Mouse (Mus musculus) embryonic facial prominence, embryonic 11.5 days (tissue): ENCODE results near the gene Aoc2. TPM values are rescaled to one million over a fixed set of nuclear protein-coding genes. Genes with fewer than 3 reads are reported as not detected.

ENCODE experiments used
- ATAC-seq: fragments of 200-750 bp; cut with Nextera tagmentation; replicated peaks from 2 replicates; pipeline ENCODE4 v1.8.0; 2017; ENCODE audit warnings: low read depth; ENCODE audit not compliant: insufficient number of reproducible peaks, low FRiP score, low TSS enrichment
- DNase-seq: peaks from one replicate; pipeline ENCODE4 v3.0.0-alpha.2; 2015; ENCODE audit warnings: low spot score
- H3K27ac ChIP-seq: fragments of 300-500 bp; sonication (generic); replicated peaks from 2 replicates; pipeline ENCODE4 v1.5.1; 2014; ENCODE audit warnings: mild to moderate bottlenecking, low read depth, low read length, control low read depth
- H3K27me3 ChIP-seq: fragments of 300-500 bp; sonication (generic); 2 replicates; pipeline ENCODE4 v1.6.1; 2014; ENCODE audit warnings: mild to moderate bottlenecking, low read length, moderate library complexity, mixed read lengths; ENCODE audit not compliant: control insufficient read depth, insufficient read depth
- H3K36me3 ChIP-seq: fragments of 300-500 bp; sonication (generic); replicated peaks from 2 replicates; pipeline ENCODE4 v1.6.1; 2014; ENCODE audit warnings: low read depth, mild to moderate bottlenecking, low read length, moderate library complexity, mixed read lengths; ENCODE audit not compliant: control insufficient read depth, insufficient read depth
- H3K4me1 ChIP-seq: fragments of 300-500 bp; sonication (generic); 2 replicates; pipeline ENCODE4 v1.6.1; 2014; ENCODE audit warnings: low read length, mixed read lengths; ENCODE audit not compliant: control insufficient read depth, insufficient read depth
- H3K4me2 ChIP-seq: fragments of 300-500 bp; sonication (generic); 2 replicates; pipeline ENCODE4 v1.6.1; 2014; ENCODE audit warnings: low read depth, mild to moderate bottlenecking, control low read depth, low read length, moderate library complexity
- H3K4me3 ChIP-seq: fragments of 300-500 bp; sonication (generic); 2 replicates; pipeline ENCODE4 v1.5.1; 2014; ENCODE audit warnings: low read depth, low read length, control low read depth
- H3K9ac ChIP-seq: fragments of 300-500 bp; sonication (generic); replicated peaks from 2 replicates; pipeline ENCODE4 v1.6.1; 2014; ENCODE audit warnings: mild to moderate bottlenecking, control low read depth, low read length
- H3K9me3 ChIP-seq: fragments of 300-500 bp; sonication (generic); replicated peaks from 2 replicates; pipeline ENCODE4 v1.6.1; 2016; ENCODE audit warnings: mild to moderate bottlenecking, low read length, inconsistent platforms, mixed read lengths; ENCODE audit not compliant: control insufficient read depth
- WGBS: fragments of 180-500 bp; shearing (Covaris S2); extraction: QIAGEN DNeasy Blood & Tissue Kit; methylation state at CpG from one replicate; pipeline ENCODE4 v1.1.7; 2014; 5-methylcytosine and 5-hydroxymethylcytosine counted together
- polyA plus RNA-seq: library from polyadenylated mRNA; unstranded; fragments of >200 nt; fragmentation: Nextera tagmentation; extraction: Ambion mirVana; gene quantifications from 2 replicates; pipeline ENCODE4 v1.2.1, GENCODE M21; 2014

Gene Aoc2
- polyA plus RNA-seq, 1 experiment from 2014 or later = 1.2 TPM

DNA sequence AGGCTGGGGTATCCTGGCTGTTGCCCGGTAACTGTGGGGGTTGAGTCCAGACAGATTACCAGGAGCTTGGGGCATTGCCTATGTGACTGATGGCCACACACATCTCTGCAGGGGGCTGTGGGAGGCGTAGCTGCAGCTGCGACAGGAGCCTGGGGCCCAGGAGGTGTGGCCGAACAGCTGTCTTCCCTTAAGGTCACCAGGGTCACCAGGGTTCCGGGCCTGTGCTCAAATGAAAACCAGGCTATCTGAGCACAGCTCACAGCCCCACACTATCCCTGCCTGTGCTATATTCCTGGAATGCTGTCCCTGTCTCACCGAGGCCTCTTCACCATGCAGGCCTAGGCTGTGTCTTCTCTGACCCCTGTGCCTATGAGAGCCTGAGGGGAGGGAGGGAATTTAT, 9.7 kb downstream of the Aoc2 start:
- H3K4me3 ChIP-seq = no peak overlapping the region
- H3K4me2 ChIP-seq = no peak overlapping the region
- no peaks in the 10 kb centered on the region for H3K27me3 ChIP-seq
- DNase-seq = peak; percentile 40
- no peaks in the 10 kb centered on the region for H3K9me3 ChIP-seq
- no peaks in the 10 kb centered on the region for H3K36me3 ChIP-seq
- H3K27ac ChIP-seq = no peak overlapping the region
- H3K9ac ChIP-seq = no peak overlapping the region
- 0 out of 2 replicates have a peak, but pooled peaks cover 3% of the 10 kb centered on the region for H3K4me1 ChIP-seq
- ATAC-seq = no peak
- 5% methylated on average over 5 of the region's 6 CpGs for WGBS

DNA sequence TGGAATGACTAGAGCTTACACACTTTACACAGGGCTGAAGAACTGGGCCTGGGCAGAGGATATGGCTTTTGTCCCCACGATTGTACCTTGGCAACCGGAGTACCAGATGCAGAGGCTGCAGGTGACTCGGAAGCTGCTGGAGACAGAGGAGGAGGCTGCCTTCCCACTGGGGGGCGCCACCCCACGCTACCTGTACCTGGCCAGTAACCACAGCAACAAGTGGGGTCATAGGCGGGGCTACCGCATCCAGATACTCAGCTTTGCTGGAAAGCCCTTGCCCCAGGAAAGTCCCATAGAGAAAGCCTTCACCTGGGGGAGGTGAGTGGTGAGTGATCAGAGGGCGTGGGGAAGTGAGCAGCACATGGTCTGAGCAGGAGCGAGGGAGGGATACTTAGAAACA, 10.8 kb downstream of the Aoc2 start:
- Histone ChIP-seq H3K9me3 (no peaks in the 10 kb centered on the region), H3K27me3 (no peaks in the 10 kb centered on the region), H3K9ac (no peak overlapping the region), H3K36me3 (no peaks in the 10 kb centered on the region), H3K27ac (no peak overlapping the region), H3K4me1 (0 out of 2 replicates have a peak, but pooled peaks cover 3% of the 10 kb centered on the region), H3K4me2 (no peak overlapping the region), H3K4me3 (no peak overlapping the region)
- ATAC-seq (no peak), DNase-seq (no peak)
- 81% methylated on average over 9 of the region's 9 CpGs for WGBS

DNA sequence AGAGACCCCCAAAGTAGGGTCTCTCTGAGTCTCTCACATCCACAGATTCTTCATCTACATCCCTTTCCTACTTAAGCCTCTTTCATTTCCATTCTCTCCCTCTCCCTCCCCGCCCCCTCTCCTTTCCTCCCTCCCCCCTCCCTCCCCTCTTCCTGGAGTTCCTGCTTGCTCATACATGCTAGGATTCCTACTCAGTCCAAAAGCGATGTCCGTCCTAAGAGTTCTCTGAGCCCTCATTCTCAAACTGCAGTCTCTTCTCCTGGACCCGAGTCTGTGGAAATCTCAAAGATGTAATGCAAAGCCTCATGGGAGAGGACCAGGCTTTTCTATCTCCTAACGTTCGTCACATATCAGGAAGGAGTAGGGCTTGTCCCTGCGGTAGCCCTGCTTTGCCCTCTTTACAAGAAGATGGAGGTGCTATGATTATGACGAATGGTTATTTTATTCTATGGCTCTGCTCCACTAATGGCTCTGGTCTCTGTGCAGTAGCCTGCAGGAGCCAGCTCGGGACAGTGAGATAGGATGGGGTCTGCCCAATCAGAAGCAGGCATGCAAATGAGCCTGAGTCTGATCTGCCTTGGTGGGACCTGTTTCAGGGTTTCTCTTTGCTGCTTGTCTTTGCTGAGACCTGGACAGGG, 13.4 kb downstream of the Aoc2 start:
- 0 out of 2 replicates have a peak, but pooled peaks cover 3% of the 10 kb centered on the region for H3K4me1 ChIP-seq
- no peaks in the 10 kb centered on the region for H3K9me3 ChIP-seq
- H3K27ac ChIP-seq = peak overlapping the region; percentile 52
- H3K4me2 ChIP-seq = peak overlapping the region; percentile 54
- DNase-seq (peak; percentile 75), ATAC-seq (peak; percentile 90)
- no peaks in the 10 kb centered on the region for H3K36me3 ChIP-seq
- H3K9ac ChIP-seq = peak overlapping the region; percentile 46
- WGBS = 0% methylated on average over 9 of the region's 9 CpGs
- H3K27me3 ChIP-seq = no peaks in the 10 kb centered on the region
- H3K4me3 ChIP-seq = peak overlapping the region; percentile 21

DNA sequence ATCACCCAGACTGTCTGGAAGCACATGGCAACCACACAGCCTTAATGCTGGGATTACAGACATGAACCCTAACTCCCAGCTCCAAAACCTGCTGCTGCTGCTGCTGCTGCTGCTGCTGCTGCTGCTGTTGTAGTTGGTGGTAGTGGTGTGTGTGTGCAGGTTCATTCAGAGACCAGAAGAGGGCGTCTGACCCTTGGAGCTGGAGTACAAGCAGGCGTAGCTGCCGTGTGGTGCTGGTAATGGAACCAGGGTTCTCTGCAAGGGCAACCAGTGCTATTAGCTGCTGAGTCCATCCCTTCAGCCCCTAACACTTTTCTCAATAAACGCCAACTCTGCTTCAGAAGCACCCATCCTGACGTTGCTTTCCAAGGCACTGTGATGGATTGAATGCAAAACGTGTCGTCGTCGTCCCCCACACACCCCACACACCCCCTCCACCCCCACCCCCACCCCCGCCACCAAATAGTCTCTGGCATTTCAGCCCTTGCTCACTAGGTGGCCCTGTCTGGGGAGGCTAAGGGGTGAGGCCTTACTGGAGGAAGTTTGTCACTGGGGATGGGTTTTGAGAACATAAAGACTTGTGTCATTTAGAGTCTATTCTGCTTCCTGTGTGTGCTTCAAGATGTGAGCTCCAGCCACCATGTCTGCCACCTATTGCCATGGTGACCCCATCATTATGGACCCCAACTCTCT, 22.4 kb downstream of the Aoc2 start:
- no peaks in the 10 kb centered on the region for H3K9me3 ChIP-seq
- ATAC-seq (no peak), DNase-seq (no peak)
- H3K4me1 ChIP-seq = no peaks in the 10 kb centered on the region
- H3K36me3 ChIP-seq = no peaks in the 10 kb centered on the region
- H3K27ac ChIP-seq = no peak overlapping the region
- 69% methylated on average over 10 of the region's 10 CpGs for WGBS
- H3K4me3 ChIP-seq = no peak overlapping the region
- H3K27me3 ChIP-seq = no peaks in the 10 kb centered on the region
- H3K4me2 ChIP-seq = no peak overlapping the region
- no peak overlapping the region for H3K9ac ChIP-seq

DNA sequence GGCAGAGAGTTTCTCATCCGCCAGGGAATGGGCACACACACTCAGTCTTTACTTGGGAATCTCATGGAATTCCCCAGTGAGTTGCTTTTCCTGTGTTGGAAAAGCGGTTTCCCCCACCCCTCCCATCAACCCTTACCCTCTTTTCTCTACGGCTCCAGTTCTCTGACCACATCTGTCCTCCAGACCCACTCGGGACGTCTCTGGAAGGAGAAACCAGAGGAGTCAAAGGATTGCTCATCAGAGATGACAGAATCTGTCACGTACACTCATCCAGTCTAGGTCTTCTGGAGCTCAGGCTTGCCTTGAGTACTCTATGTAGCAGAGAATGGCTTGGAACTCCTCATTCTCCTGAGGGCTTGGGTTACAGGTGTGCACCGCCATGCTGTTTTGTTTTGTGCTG, 23.9 kb downstream of the Aoc2 start:
- no peaks in the 10 kb centered on the region for H3K9me3 ChIP-seq
- H3K4me3 ChIP-seq = no peak overlapping the region
- DNase-seq (no peak), ATAC-seq (no peak)
- no peak overlapping the region for H3K27ac ChIP-seq
- H3K9ac ChIP-seq = no peak overlapping the region
- H3K36me3 ChIP-seq = no peaks in the 10 kb centered on the region
- H3K27me3 ChIP-seq = no peaks in the 10 kb centered on the region
- 64% methylated on average over 7 of the region's 7 CpGs for WGBS
- H3K4me1 ChIP-seq = no peaks in the 10 kb centered on the region
- H3K4me2 ChIP-seq = no peak overlapping the region

DNA sequence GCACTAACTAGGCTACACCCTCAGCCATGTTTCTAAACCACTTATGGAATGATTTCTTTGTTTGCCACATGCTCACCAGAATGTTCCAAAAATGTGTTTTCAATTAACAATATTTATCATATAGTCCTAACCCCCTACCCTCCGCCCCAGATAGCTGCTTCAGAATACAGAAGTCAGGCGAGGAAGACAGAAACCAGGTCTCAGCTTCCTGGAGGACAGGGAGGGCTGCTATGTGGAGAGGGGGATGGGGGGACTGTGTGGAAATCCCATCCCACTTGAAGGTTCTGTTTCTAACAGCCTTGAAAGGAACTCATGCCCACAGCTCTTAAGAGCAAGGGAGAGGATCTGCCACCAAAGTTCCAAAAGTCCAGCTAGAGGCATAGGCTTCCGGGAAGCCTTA, 24.4 kb downstream of the Aoc2 start:
- no peaks in the 10 kb centered on the region for H3K36me3 ChIP-seq
- WGBS = 65% methylated on average over 3 of the region's 3 CpGs
- H3K4me1 ChIP-seq = no peaks in the 10 kb centered on the region
- no peak overlapping the region for H3K9ac ChIP-seq
- H3K27me3 ChIP-seq = no peaks in the 10 kb centered on the region
- ATAC-seq (no peak), DNase-seq (peak; percentile 30)
- H3K4me2 ChIP-seq = no peak overlapping the region
- no peaks in the 10 kb centered on the region for H3K9me3 ChIP-seq
- H3K27ac ChIP-seq = no peak overlapping the region
- no peak overlapping the region for H3K4me3 ChIP-seq

DNA sequence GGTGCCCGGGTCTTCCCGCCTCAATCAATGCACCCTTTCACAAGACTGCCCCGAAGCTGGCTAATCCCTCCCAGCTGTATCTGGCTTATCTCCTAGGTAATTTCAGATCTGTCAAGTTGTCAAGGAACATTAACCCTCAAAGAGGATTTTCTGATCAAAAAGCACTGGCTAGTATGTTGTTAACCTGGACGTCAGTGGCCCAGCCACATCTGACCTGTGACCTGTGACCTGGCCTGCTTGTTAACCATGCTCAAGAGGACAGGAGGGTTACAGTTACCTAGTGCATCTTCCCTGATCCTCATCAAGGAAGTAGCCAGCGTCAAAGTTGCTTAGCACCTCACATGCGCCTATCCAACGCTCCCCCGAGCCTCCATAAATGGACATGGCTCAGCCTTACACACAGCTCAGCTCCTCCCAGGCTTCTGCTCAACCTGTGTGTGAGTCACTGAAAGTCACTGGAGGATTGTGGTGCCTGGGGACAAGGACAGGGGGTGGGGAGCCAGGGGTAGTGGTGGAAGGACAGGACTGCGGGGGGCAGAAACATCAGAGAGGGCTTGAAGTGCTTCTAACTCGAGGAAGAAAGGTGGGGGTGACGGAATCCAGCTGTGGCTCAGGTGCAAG, 26.3 kb downstream of the Aoc2 start:
- H3K4me2 ChIP-seq = no peak overlapping the region; the same call in 1 of the 2 replicates
- H3K9ac ChIP-seq = no peak overlapping the region
- no peaks in the 10 kb centered on the region for H3K27me3 ChIP-seq
- ATAC-seq (no peak), DNase-seq (peak; percentile 18)
- no peak overlapping the region for H3K4me3 ChIP-seq
- WGBS = 55% methylated on average over 11 of the region's 11 CpGs
- no peaks in the 10 kb centered on the region for H3K4me1 ChIP-seq
- no peaks in the 10 kb centered on the region for H3K9me3 ChIP-seq
- H3K36me3 ChIP-seq = no peaks in the 10 kb centered on the region
- no peak overlapping the region for H3K27ac ChIP-seq

DNA sequence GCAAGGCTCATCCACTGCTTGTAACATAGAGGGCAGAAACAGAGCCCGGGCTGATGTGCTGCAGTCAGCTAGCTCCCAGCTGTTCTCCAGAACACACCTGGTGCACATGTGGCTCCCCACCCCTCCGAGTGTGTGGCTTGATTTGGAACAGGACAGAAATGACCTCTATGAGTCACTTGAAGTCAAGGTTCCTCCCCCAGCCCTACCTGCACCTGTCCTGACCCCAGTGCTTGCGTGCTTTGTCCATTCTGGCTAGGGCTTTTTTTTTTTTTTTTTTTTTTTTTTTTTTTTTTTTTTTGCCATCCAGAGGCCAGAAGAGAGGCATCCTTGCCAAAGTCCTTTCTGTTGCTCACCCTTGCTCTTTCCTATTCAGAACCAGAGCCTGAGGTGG, 26.9 kb downstream of the Aoc2 start:
- no peak overlapping the region for H3K4me2 ChIP-seq
- H3K27ac ChIP-seq = no peak overlapping the region
- H3K9ac ChIP-seq = no peak overlapping the region
- ATAC-seq = no peak
- H3K9me3 ChIP-seq = no peaks in the 10 kb centered on the region
- 50% methylated on average over 3 of the region's 3 CpGs for WGBS
- H3K27me3 ChIP-seq = no peaks in the 10 kb centered on the region
- no peaks in the 10 kb centered on the region for H3K4me1 ChIP-seq
- DNase-seq = no peak
- H3K4me3 ChIP-seq = no peak overlapping the region
- H3K36me3 ChIP-seq = no peaks in the 10 kb centered on the region
